Mouse (Mus musculus) MEL (cell line): ENCODE data around the gene Fam178b. TPM values are rescaled to one million over a fixed set of nuclear protein-coding genes. Genes with fewer than 3 reads are reported as not detected.

Experiments used
- DNase-seq: peaks from one replicate; pipeline ENCODE4 v3.0.0; 2011; ENCODE audit warnings: low read depth, low spot score
- H3K27ac ChIP-seq: 2 replicates; pipeline ENCODE4 v1.5.1; 2012; ENCODE audit warnings: low read depth, mild to moderate bottlenecking, control low read depth, low read length, moderate library complexity; ENCODE audit not compliant: control insufficient read depth
- H3K27me3 ChIP-seq, 2 experiments: fragments of 150-350 bp in 1 of 2; sonication (generic) in 1 of 2; 2 replicates each; pipeline ENCODE4 v1.6.1; 2012; ENCODE audit warnings: low read length in 2 of 2, mild to moderate bottlenecking in 2 of 2, improper control_type of control experiment in 1 of 2, moderate library complexity in 1 of 2; ENCODE audit not compliant: insufficient read depth in 2 of 2, control insufficient read depth in 1 of 2
- H3K36me3 ChIP-seq, 2 experiments: 2 replicates each; pipeline ENCODE4 v1.6.1; 2012 to 2014; ENCODE audit warnings: low read length in 2 of 2, improper control_type of control experiment in 1 of 2, inconsistent platforms in 1 of 2, mild to moderate bottlenecking in 1 of 2; ENCODE audit not compliant: insufficient read depth in 2 of 2, control insufficient read depth in 1 of 2
- H3K4me1 ChIP-seq, 2 experiments: fragments of 150-350 bp in 1 of 2; sonication (generic) in 1 of 2; 2 replicates each; pipeline ENCODE4 v1.6.1; 2012; ENCODE audit warnings: low read length in 2 of 2, improper control_type of control experiment in 1 of 2, mild to moderate bottlenecking in 1 of 2; ENCODE audit not compliant: insufficient read depth in 2 of 2, control insufficient read depth in 1 of 2
- H3K4me3 ChIP-seq, 2 experiments: fragments of 150-350 bp in 1 of 2; sonication (generic) in 1 of 2; 2 replicates each; pipeline ENCODE4 v1.5.1; 2012; ENCODE audit warnings: low read depth in 2 of 2, low read length in 2 of 2, mild to moderate bottlenecking in 2 of 2, moderate library complexity in 2 of 2, control low read depth in 1 of 2, improper control_type of control experiment in 1 of 2; ENCODE audit not compliant: control insufficient read depth in 1 of 2, insufficient read depth in 1 of 2
- H3K79me2 ChIP-seq: 2 replicates; pipeline ENCODE4 v1.6.1; 2012; ENCODE audit warnings: mild to moderate bottlenecking, low read length, moderate library complexity; ENCODE audit not compliant: control insufficient read depth, poor library complexity, insufficient read depth
- H3K9ac ChIP-seq: 2 replicates; pipeline ENCODE4 v1.6.1; 2012; ENCODE audit warnings: low read depth, mild to moderate bottlenecking, control low read depth, low read length, moderate library complexity; ENCODE audit not compliant: control insufficient read depth, poor library complexity, severe bottlenecking
- H3K9me3 ChIP-seq: fragments of 150-350 bp; sonication (generic); replicated peaks from 2 replicates; pipeline ENCODE4 v1.6.1; 2012; ENCODE audit warnings: mild to moderate bottlenecking, low read length, improper control_type of control experiment, moderate library complexity; ENCODE audit not compliant: insufficient read depth
- CHD1 ChIP-seq: IDR thresholded peaks from 2 replicates; pipeline ENCODE4 v1.6.1; 2012; ENCODE audit warnings: low read depth, mild to moderate bottlenecking, inconsistent platforms, low read length, improper control_type of control experiment
- CHD2 ChIP-seq: IDR thresholded peaks from 2 replicates; pipeline ENCODE4 v1.6.1; 2011; ENCODE audit warnings: low read length, improper control_type of control experiment
- CTCF ChIP-seq, 3 experiments: IDR thresholded peaks in 2 of 3; conservative IDR thresholded peaks in 1 of 3; 2 replicates each; pipeline ENCODE4 v1.5.1; 2011 to 2012; ENCODE audit warnings: low read length in 3 of 3, low read depth in 2 of 3, mild to moderate bottlenecking in 2 of 3, improper control_type of control experiment in 1 of 3, inconsistent platforms in 1 of 3, mixed read lengths in 1 of 3, moderate library complexity in 1 of 3; ENCODE audit not compliant: control insufficient read depth in 1 of 3, insufficient read depth in 1 of 3, poor library complexity in 1 of 3, severe bottlenecking in 1 of 3
- ETS1 ChIP-seq: IDR thresholded peaks from 2 replicates; pipeline ENCODE4 v1.6.1; 2012; ENCODE audit warnings: low read depth, mild to moderate bottlenecking, inconsistent platforms, low read length, improper control_type of control experiment, moderate library complexity
- GABPA ChIP-seq: IDR thresholded peaks from 2 replicates; pipeline ENCODE4 v1.6.1; 2012; ENCODE audit warnings: low read depth, mild to moderate bottlenecking, inconsistent platforms, low read length, improper control_type of control experiment, moderate library complexity
- JUND ChIP-seq: IDR thresholded peaks from 2 replicates; pipeline ENCODE4 v1.6.1; 2011; ENCODE audit warnings: low read depth, mild to moderate bottlenecking, improper control_type of control experiment, low read length
- MAFK ChIP-seq: IDR thresholded peaks from 2 replicates; pipeline ENCODE4 v1.6.1; 2011; ENCODE audit warnings: low read depth, mild to moderate bottlenecking, low read length, improper control_type of control experiment, borderline replicate concordance
- MAX ChIP-seq: IDR thresholded peaks from 2 replicates; pipeline ENCODE4 v1.6.1; 2011; ENCODE audit warnings: low read length, improper control_type of control experiment
- MEF2A ChIP-seq: IDR thresholded peaks from 2 replicates; pipeline ENCODE4 v1.6.1; 2014; ENCODE audit warnings: low read depth, mild to moderate bottlenecking, inconsistent platforms, low read length, improper control_type of control experiment; ENCODE audit not compliant: poor library complexity, insufficient replicate concordance, severe bottlenecking; ENCODE audit errors: extremely low read depth
- MXI1 ChIP-seq: IDR thresholded peaks from 2 replicates; pipeline ENCODE4 v1.6.1; 2011; ENCODE audit warnings: mild to moderate bottlenecking, low read depth, low read length, improper control_type of control experiment
- MYB ChIP-seq: IDR thresholded peaks from 2 replicates; pipeline ENCODE4 v1.6.1; 2011; ENCODE audit warnings: mild to moderate bottlenecking, low read depth, low read length, improper control_type of control experiment
- MYC ChIP-seq: IDR thresholded peaks from 2 replicates; pipeline ENCODE4 v1.6.1; 2011; ENCODE audit warnings: low read depth, mild to moderate bottlenecking, low read length, improper control_type of control experiment, moderate library complexity
- NRF1 ChIP-seq: IDR thresholded peaks from 2 replicates; pipeline ENCODE4 v1.6.1; 2014; ENCODE audit warnings: low read depth, mild to moderate bottlenecking, inconsistent platforms, low read length, improper control_type of control experiment, moderate library complexity; ENCODE audit not compliant: poor library complexity, insufficient read depth, severe bottlenecking
- POLR2A ChIP-seq, 2 experiments: IDR thresholded peaks; 2 replicates each; pipeline ENCODE4 v1.6.1; 2011 to 2012; ENCODE audit warnings: low read length in 2 of 2, mild to moderate bottlenecking in 2 of 2, control low read depth in 1 of 2, improper control_type of control experiment in 1 of 2, low read depth in 1 of 2, moderate library complexity in 1 of 2; ENCODE audit not compliant: control insufficient read depth in 1 of 2, insufficient read depth in 1 of 2, poor library complexity in 1 of 2
- POLR2AphosphoS5 ChIP-seq: IDR thresholded peaks from 2 replicates; pipeline ENCODE4 v1.6.1; 2012; ENCODE audit warnings: low read depth, borderline replicate concordance, mild to moderate bottlenecking, inconsistent platforms, low read length, moderate library complexity, mixed read lengths
- RAD21 ChIP-seq: IDR thresholded peaks from 2 replicates; pipeline ENCODE4 v1.6.1; 2011; ENCODE audit warnings: mild to moderate bottlenecking, low read depth, low read length, improper control_type of control experiment
- RCOR1 ChIP-seq: IDR thresholded peaks from 2 replicates; pipeline ENCODE4 v1.6.1; 2012; ENCODE audit warnings: low read depth, mild to moderate bottlenecking, inconsistent platforms, low read length, improper control_type of control experiment
- SIN3A ChIP-seq: IDR thresholded peaks from 2 replicates; pipeline ENCODE4 v1.6.1; 2012; ENCODE audit warnings: low read length, improper control_type of control experiment, inconsistent platforms
- SMC3 ChIP-seq: IDR thresholded peaks from 2 replicates; pipeline ENCODE4 v1.6.1; 2011; ENCODE audit warnings: low read depth, low read length, improper control_type of control experiment
- TAL1 ChIP-seq: IDR thresholded peaks from 2 replicates; pipeline ENCODE4 v1.6.1; 2012; ENCODE audit warnings: mild to moderate bottlenecking, inconsistent platforms, low read length, moderate library complexity, mixed read lengths
- TCF12 ChIP-seq: IDR thresholded peaks from 2 replicates; pipeline ENCODE4 v1.6.1; 2014; ENCODE audit warnings: low read depth, mild to moderate bottlenecking, inconsistent platforms, low read length, improper control_type of control experiment, moderate library complexity
- UBTF ChIP-seq: IDR thresholded peaks from 2 replicates; pipeline ENCODE4 v1.6.1; 2012; ENCODE audit warnings: low read depth, mild to moderate bottlenecking, inconsistent platforms, low read length, improper control_type of control experiment, moderate library complexity, borderline replicate concordance; ENCODE audit not compliant: insufficient read depth
- USF2 ChIP-seq, 2 experiments: IDR thresholded peaks; 2 replicates each; pipeline ENCODE4 v1.6.1; 2011 to 2012; ENCODE audit warnings: improper control_type of control experiment in 2 of 2, low read length in 2 of 2, borderline replicate concordance in 1 of 2, inconsistent platforms in 1 of 2, low read depth in 1 of 2, mild to moderate bottlenecking in 1 of 2; ENCODE audit not compliant: insufficient read depth in 1 of 2
- ZC3H11A ChIP-seq: IDR thresholded peaks from 2 replicates; pipeline ENCODE4 v1.6.1; 2012; ENCODE audit warnings: low read depth, mild to moderate bottlenecking, inconsistent platforms, low read length, improper control_type of control experiment
- ZKSCAN1 ChIP-seq: IDR thresholded peaks from 2 replicates; pipeline ENCODE4 v1.6.1; 2012; ENCODE audit warnings: low read depth, mild to moderate bottlenecking, inconsistent platforms, low read length, improper control_type of control experiment, moderate library complexity
- polyA plus RNA-seq, 2 experiments: library from polyadenylated mRNA; stranded (reverse) in 1 of 2; unstranded in 1 of 2; fragments of >175 nt in 1 of 2; fragments of >200 nt in 1 of 2; gene quantifications; 2 replicates each; pipeline versions ENCODE4 v1.2.1 to v1.2.4; 2012; ENCODE audit warnings: low replicate concordance in 2 of 2, low read depth in 1 of 2; ENCODE audit not compliant: insufficient read length in 2 of 2, insufficient read depth in 1 of 2, missing spikeins in 1 of 2
- total RNA-seq: library from RNA; depleted of rRNA; stranded (reverse); fragments of 300-350 nt; gene quantifications from 2 replicates; pipeline ENCODE4 v1.2.3, GENCODE M21; 2012

Fam178b gene
- total and polyA plus RNA-seq, 3 experiments: 0.19 to 0.29 TPM; not detected in 1

- Histone ChIP-seq H3K9ac (no peak overlapping the region), H3K27ac (no peak overlapping the region), H3K9me3 (no peaks in the 10 kb centered on the region), H3K79me2 (no peaks in the 10 kb centered on the region), H3K4me1 (no peaks in the 10 kb centered on the region), H3K36me3 (no peaks in the 10 kb centered on the region), H3K4me3 (no peak overlapping the region), H3K27me3 (no peaks in the 10 kb centered on the region)
- TF ChIP-seq SIN3A (no peak), CHD1 (no peak), GABPA (no peak), MXI1 (no peak), RAD21 (no peak), TAL1 (no peak), ETS1 (no peak), MYC (no peak), USF2 (IDR thresholded peaks at IDR 0.05; ENCODE audit: borderline replicate concordance in 1 of 2, insufficient read depth in 1 of 2, low read depth in 1 of 2, low read length in 2 of 2) (no peak), TCF12 (no peak), POLR2AphosphoS5 (no peak), POLR2A (IDR thresholded peaks at IDR 0.05; ENCODE audit: control insufficient read depth in 1 of 2, insufficient read depth in 1 of 2, low read depth in 1 of 2, low read length in 2 of 2, poor library complexity in 1 of 2) (no peak), CTCF (IDR thresholded peaks at IDR 0.05 in 2 of 3, conservative IDR thresholded peaks at IDR 0.05 in 1 of 3; ENCODE audit: control insufficient read depth in 1 of 3, insufficient read depth in 1 of 3, low read depth in 2 of 3, low read length in 3 of 3, poor library complexity in 1 of 3, severe bottlenecking in 1 of 3) (no peak), CHD2 (no peak), JUND (no peak), MAX (no peak), ZC3H11A (no peak), UBTF (no peak), MYB (no peak), SMC3 (no peak)
- no peak for DNase-seq
These were observed 50.1 kb downstream of the Fam178b start for GRCm38 (mm10) chr1:36632846-36633245.

- no peaks in the 10 kb centered on the region for H3K79me2 ChIP-seq
- no peaks in the 10 kb centered on the region for H3K36me3 ChIP-seq
- no peaks in the 10 kb centered on the region for H3K4me1 ChIP-seq
- H3K9ac ChIP-seq: no peak overlapping the region
- no peaks in the 10 kb centered on the region for H3K27me3 ChIP-seq
- DNase-seq: no peak
- H3K27ac ChIP-seq: no peak overlapping the region
- H3K9me3 ChIP-seq: no peaks in the 10 kb centered on the region
- no peak overlapping the region for H3K4me3 ChIP-seq
- TF ChIP-seq RCOR1 (no peak), POLR2AphosphoS5 (no peak), JUND (no peak), MYC (no peak), ZKSCAN1 (no peak), MEF2A (no peak), NRF1 (no peak), MAFK (no peak)
These were observed 50.9 kb downstream of the Fam178b start for GRCm38 (mm10) chr1:36632090-36632489.
